Mouse (Mus musculus): ENCODE results near the gene Rel. TPM values are rescaled to one million over a fixed set of nuclear protein-coding genes. Genes with fewer than 3 reads are reported as not detected.

Rel gene
- polyA plus RNA-seq, 1 experiment: 0.01 TPM

GRCm38 (mm10) chr11:23754329-23754728, 16.4 kb downstream of the Rel start:
- no peaks in the 10 kb centered on the region for H3K36me3 ChIP-seq (ENCODE audit: control insufficient read depth)
- H3K9me3 ChIP-seq (ENCODE audit: control insufficient read depth, low read length): no peaks in the 10 kb centered on the region
- no peaks in the 10 kb centered on the region for H3K4me1 ChIP-seq (ENCODE audit: control insufficient read depth)
- TF ChIP-seq GATA1 (IDR thresholded peaks at IDR 0.05; ENCODE audit: low read length) (no peak), TAL1 (IDR thresholded peaks at IDR 0.05; ENCODE audit: low read length) (no peak)
- no peak overlapping the region for H3K4me3 ChIP-seq (replicated peaks)
- H3K27me3 ChIP-seq (ENCODE audit: control insufficient read depth): no peaks in the 10 kb centered on the region

GRCm38 (mm10) chr11:23753136-23753710, 17.5 kb downstream of the Rel start:
- Histone ChIP-seq H3K36me3 (ENCODE audit: control insufficient read depth) (no peaks in the 10 kb centered on the region), H3K27me3 (ENCODE audit: control insufficient read depth) (no peaks in the 10 kb centered on the region), H3K9me3 (ENCODE audit: control insufficient read depth, low read length) (no peaks in the 10 kb centered on the region), H3K4me3 (replicated peaks) (no peak overlapping the region), H3K4me1 (ENCODE audit: control insufficient read depth) (no peaks in the 10 kb centered on the region)
- TF ChIP-seq GATA1 (IDR thresholded peaks at IDR 0.05; ENCODE audit: low read length) (no peak), TAL1 (IDR thresholded peaks at IDR 0.05; ENCODE audit: low read length) (no peak)

GRCm38 (mm10) chr11:23746102-23746501, 24.7 kb downstream of the Rel start:
- H3K9me3 ChIP-seq (ENCODE audit: control insufficient read depth, low read length): no peaks in the 10 kb centered on the region
- H3K36me3 ChIP-seq (ENCODE audit: control insufficient read depth): no peaks in the 10 kb centered on the region; the same call in 1 of the 2 replicates
- no peak overlapping the region for H3K4me3 ChIP-seq (replicated peaks)
- no peaks in the 10 kb centered on the region for H3K27me3 ChIP-seq (ENCODE audit: control insufficient read depth)
- no peaks in the 10 kb centered on the region for H3K4me1 ChIP-seq (ENCODE audit: control insufficient read depth)
- TF ChIP-seq GATA1 (IDR thresholded peaks at IDR 0.05; ENCODE audit: low read length): no peak
- no peak for TF ChIP-seq TAL1 (IDR thresholded peaks at IDR 0.05; ENCODE audit: low read length)

- H3K36me3 ChIP-seq (ENCODE audit: control insufficient read depth): no peaks in the 10 kb centered on the region; the same call in 1 of the 2 replicates
- H3K4me3 ChIP-seq (replicated peaks): no peak overlapping the region
- H3K9me3 ChIP-seq (ENCODE audit: control insufficient read depth, low read length): no peaks in the 10 kb centered on the region
- no peaks in the 10 kb centered on the region for H3K27me3 ChIP-seq (ENCODE audit: control insufficient read depth)
- H3K4me1 ChIP-seq (ENCODE audit: control insufficient read depth): no peaks in the 10 kb centered on the region; the same call in 1 of the 2 replicates
- TF ChIP-seq TAL1 (IDR thresholded peaks at IDR 0.05; ENCODE audit: low read length): no peak
- no peak for TF ChIP-seq GATA1 (IDR thresholded peaks at IDR 0.05; ENCODE audit: low read length)
Measured at GRCm38 (mm10) chr11:23744352-23744751, 26.4 kb downstream of the Rel start.

- TF ChIP-seq TAL1 (IDR thresholded peaks at IDR 0.05; ENCODE audit: low read length) (no peak), GATA1 (IDR thresholded peaks at IDR 0.05; ENCODE audit: low read length) (no peak)
- Histone ChIP-seq H3K4me1 (ENCODE audit: control insufficient read depth) (no peaks in the 10 kb centered on the region; the same call in 1 of the 2 replicates), H3K9me3 (ENCODE audit: control insufficient read depth, low read length) (no peaks in the 10 kb centered on the region), H3K4me3 (replicated peaks) (no peak overlapping the region), H3K36me3 (ENCODE audit: control insufficient read depth) (no peaks in the 10 kb centered on the region; the same call in 1 of the 2 replicates), H3K27me3 (ENCODE audit: control insufficient read depth) (no peaks in the 10 kb centered on the region)
Measured at GRCm38 (mm10) chr11:23741386-23741785, 29.4 kb downstream of the Rel start.

- TF ChIP-seq GATA1 (IDR thresholded peaks at IDR 0.05; ENCODE audit: low read length) (no peak), TAL1 (IDR thresholded peaks at IDR 0.05; ENCODE audit: low read length) (no peak)
Measured at GRCm38 (mm10) chr11:23740895-23741294, 29.9 kb downstream of the Rel start.

GRCm38 (mm10) chr11:23735820-23736470, 34.8 kb downstream of the Rel start:
- peaks cover 7% of the 10 kb centered on the region for H3K36me3 ChIP-seq (ENCODE audit: control insufficient read depth)
- no peaks in the 10 kb centered on the region; the same call in 1 of the 2 replicates for H3K4me1 ChIP-seq (ENCODE audit: control insufficient read depth)
- no peaks in the 10 kb centered on the region for H3K27me3 ChIP-seq (ENCODE audit: control insufficient read depth)
- H3K4me3 ChIP-seq (replicated peaks): no peak overlapping the region
- H3K9me3 ChIP-seq (ENCODE audit: control insufficient read depth, low read length): no peaks in the 10 kb centered on the region
- TF ChIP-seq TAL1 (IDR thresholded peaks at IDR 0.05; ENCODE audit: low read length): no peak
- TF ChIP-seq GATA1 (IDR thresholded peaks at IDR 0.05; ENCODE audit: low read length): no peak

More at GRCm38 (mm10) chr11:23740895-23741294, 29.9 kb downstream of the Rel start:
- Histone ChIP-seq H3K36me3 (ENCODE audit: control insufficient read depth) (no peaks in the 10 kb centered on the region; the same call in 1 of the 2 replicates), H3K9me3 (ENCODE audit: control insufficient read depth, low read length) (no peaks in the 10 kb centered on the region), H3K4me3 (replicated peaks) (no peak overlapping the region), H3K27me3 (ENCODE audit: control insufficient read depth) (no peaks in the 10 kb centered on the region), H3K4me1 (ENCODE audit: control insufficient read depth) (no peaks in the 10 kb centered on the region; the same call in 1 of the 2 replicates)

- H3K9me3 ChIP-seq (ENCODE audit: control insufficient read depth, low read length): no peaks in the 10 kb centered on the region
- no peaks in the 10 kb centered on the region for H3K27me3 ChIP-seq (ENCODE audit: control insufficient read depth)
Measured at GRCm38 (mm10) chr11:23734749-23735286, 36.0 kb downstream of the Rel start.

GRCm38 (mm10) chr11:23732840-23733239, 37.9 kb downstream of the Rel start:
- H3K36me3 ChIP-seq (ENCODE audit: control insufficient read depth): peaks cover 28% of the 10 kb centered on the region
- TF ChIP-seq GATA1 (IDR thresholded peaks at IDR 0.05; ENCODE audit: low read length) (no peak), TAL1 (IDR thresholded peaks at IDR 0.05; ENCODE audit: low read length) (no peak)
- H3K9me3 ChIP-seq (ENCODE audit: control insufficient read depth, low read length): no peaks in the 10 kb centered on the region
- no peaks in the 10 kb centered on the region for H3K27me3 ChIP-seq (ENCODE audit: control insufficient read depth)
- no peak overlapping the region for H3K4me3 ChIP-seq (replicated peaks)
- H3K4me1 ChIP-seq (ENCODE audit: control insufficient read depth): peaks cover 2% of the 10 kb centered on the region; the same call in 1 of the 2 replicates

More at GRCm38 (mm10) chr11:23734749-23735286, 36.0 kb downstream of the Rel start:
- TF ChIP-seq TAL1 (IDR thresholded peaks at IDR 0.05; ENCODE audit: low read length) (no peak), GATA1 (IDR thresholded peaks at IDR 0.05; ENCODE audit: low read length) (no peak)
- Histone ChIP-seq H3K4me1 (ENCODE audit: control insufficient read depth) (peaks cover 2% of the 10 kb centered on the region; the same call in 1 of the 2 replicates), H3K4me3 (replicated peaks) (no peak overlapping the region), H3K36me3 (ENCODE audit: control insufficient read depth) (peaks cover 15% of the 10 kb centered on the region)
